Mouse (Mus musculus): ENCODE measurements around the gene 4930452B06Rik. TPM values are rescaled to one million over a fixed set of nuclear protein-coding genes. Genes with fewer than 3 reads are reported as not detected.

4930452B06Rik gene
- total and polyA plus RNA-seq, 2 experiments: 0.77 to 1.8 TPM

- H3K9ac ChIP-seq (ENCODE audit: low read depth, low read length): no peak overlapping the region
- no peaks in the 10 kb centered on the region for H3K79me2 ChIP-seq (ENCODE audit: control insufficient read depth, insufficient read depth, low read length)
- no peaks in the 10 kb centered on the region for H3K36me3 ChIP-seq (ENCODE audit: control insufficient read depth, insufficient read depth, low read length)
- no peak overlapping the region for H3K4me3 ChIP-seq (ENCODE audit: insufficient read depth, low read depth, low read length)
- TF ChIP-seq POLR2A (IDR thresholded peaks at IDR 0.05; ENCODE audit: extremely low read depth, insufficient read depth, low read length): no peak
- TF ChIP-seq CTCF (IDR thresholded peaks at IDR 0.05; ENCODE audit: low read depth, low read length): no peak
- no peaks in the 10 kb centered on the region for H3K27me3 ChIP-seq (ENCODE audit: control insufficient read depth, insufficient read depth, low read length)
- no peak overlapping the region for H3K27ac ChIP-seq (replicated peaks; ENCODE audit: insufficient read depth, low read depth, low read length)
- peak; percentile 71 for DNase-seq (ENCODE audit: extremely low read depth, low read depth, low spot score)
- H3K4me1 ChIP-seq (ENCODE audit: control insufficient read depth, insufficient read depth, low read length): peaks cover 5% of the 10 kb centered on the region; the same call in 1 of the 2 replicates
Observed at GRCm38 (mm10) chr14:8398507-8398906, 267.5 kb downstream of the 4930452B06Rik start.

- no peaks in the 10 kb centered on the region for H3K36me3 ChIP-seq (ENCODE audit: control insufficient read depth, insufficient read depth, low read length)
- TF ChIP-seq CTCF (IDR thresholded peaks at IDR 0.05; ENCODE audit: low read depth, low read length): no peak
- TF ChIP-seq POLR2A (IDR thresholded peaks at IDR 0.05; ENCODE audit: extremely low read depth, insufficient read depth, low read length): no peak
- no peaks in the 10 kb centered on the region for H3K79me2 ChIP-seq (ENCODE audit: control insufficient read depth, insufficient read depth, low read length)
- H3K4me3 ChIP-seq (ENCODE audit: insufficient read depth, low read depth, low read length): no peak overlapping the region
- DNase-seq (ENCODE audit: extremely low read depth, low read depth, low spot score): no peak
- H3K27ac ChIP-seq (replicated peaks; ENCODE audit: insufficient read depth, low read depth, low read length): no peak overlapping the region
- 89% methylated on average over 7 of the region's 7 CpGs for WGBS
- peaks cover 5% of the 10 kb centered on the region; the same call in 1 of the 2 replicates for H3K4me1 ChIP-seq (ENCODE audit: control insufficient read depth, insufficient read depth, low read length)
- no peak overlapping the region for H3K9ac ChIP-seq (ENCODE audit: low read depth, low read length)
- H3K27me3 ChIP-seq (ENCODE audit: control insufficient read depth, insufficient read depth, low read length): no peaks in the 10 kb centered on the region
Observed at GRCm38 (mm10) chr14:8395690-8396287, 270.3 kb downstream of the 4930452B06Rik start.

GRCm38 (mm10) chr14:8392181-8392825 is 273.7 kb downstream of the 4930452B06Rik start:
- H3K4me3 ChIP-seq (ENCODE audit: insufficient read depth, low read depth, low read length): no peak overlapping the region
- TF ChIP-seq CTCF (IDR thresholded peaks at IDR 0.05; ENCODE audit: low read depth, low read length) (no peak), POLR2A (IDR thresholded peaks at IDR 0.05; ENCODE audit: extremely low read depth, insufficient read depth, low read length) (no peak)
- no peaks in the 10 kb centered on the region for H3K27me3 ChIP-seq (ENCODE audit: control insufficient read depth, insufficient read depth, low read length)
- H3K4me1 ChIP-seq (ENCODE audit: control insufficient read depth, insufficient read depth, low read length): no peaks in the 10 kb centered on the region
- no peak for DNase-seq (ENCODE audit: extremely low read depth, low read depth, low spot score)
- no peaks in the 10 kb centered on the region for H3K36me3 ChIP-seq (ENCODE audit: control insufficient read depth, insufficient read depth, low read length)
- WGBS: 80% methylated on average over 6 of the region's 6 CpGs
- H3K9ac ChIP-seq (ENCODE audit: low read depth, low read length): no peak overlapping the region
- H3K27ac ChIP-seq (replicated peaks; ENCODE audit: insufficient read depth, low read depth, low read length): no peak overlapping the region
- no peaks in the 10 kb centered on the region for H3K79me2 ChIP-seq (ENCODE audit: control insufficient read depth, insufficient read depth, low read length)
